Mouse (Mus musculus): ENCODE data around the gene Cul5. TPM values are rescaled to one million over a fixed set of nuclear protein-coding genes. Genes with fewer than 3 reads are reported as not detected.

Cul5 gene
- polyA plus RNA-seq, 1 experiment from 2014 or later: 51.1 TPM

DNA sequence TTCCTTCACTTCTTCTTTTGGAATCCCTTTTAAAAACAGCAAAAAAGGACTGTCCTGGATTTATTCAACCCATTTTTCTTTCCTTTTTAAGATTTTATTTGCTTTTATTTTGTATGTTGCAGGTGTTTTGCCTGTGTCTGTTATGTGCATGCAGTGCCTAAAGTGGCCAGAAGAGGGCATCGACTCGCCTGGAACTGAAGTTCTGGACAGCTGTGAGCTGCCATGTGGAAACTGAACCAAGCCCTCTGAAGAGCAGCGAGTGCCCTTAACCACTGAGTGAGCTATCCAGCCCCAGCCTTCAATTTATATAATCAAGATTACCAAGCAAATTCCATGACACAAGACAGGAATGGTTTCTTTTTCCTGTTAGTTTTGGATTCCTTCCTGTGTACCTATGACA lies 75.0 kb downstream of the Cul5 start:
- no peaks in the 10 kb centered on the region for H3K4me1 ChIP-seq (ENCODE audit: insufficient read depth)
- DNase-seq: peak; percentile 84
- ATAC-seq (ENCODE audit: insufficient read depth): peak; percentile 65
- no peaks in the 10 kb centered on the region for H3K9me3 ChIP-seq (ENCODE audit: low read depth, low read length)
- 9% methylated on average over 3 of the region's 3 CpGs for WGBS
- no peaks in the 10 kb centered on the region for H3K27me3 ChIP-seq (ENCODE audit: insufficient read depth, low read length)
- no peak overlapping the region for H3K4me3 ChIP-seq (ENCODE audit: low read depth, low read length)
- H3K4me2 ChIP-seq: no peak overlapping the region
- peak; percentile 85 for TF ChIP-seq CTCF (IDR thresholded peaks at IDR 0.05; ENCODE audit: low read depth)
- no peak overlapping the region for H3K27ac ChIP-seq (ENCODE audit: low read depth)
- no peak overlapping the region for H3K9ac ChIP-seq
- peaks cover 38% of the 10 kb centered on the region for H3K36me3 ChIP-seq (ENCODE audit: insufficient read depth)

GRCm38 (mm10) chr9:53581870-53582269 lies 87.9 kb downstream of the Cul5 start:
- Histone ChIP-seq H3K36me3 (ENCODE audit: insufficient read depth) (peaks cover 73% of the 10 kb centered on the region), H3K9me3 (ENCODE audit: low read depth, low read length) (no peaks in the 10 kb centered on the region), H3K27me3 (ENCODE audit: insufficient read depth, low read length) (no peaks in the 10 kb centered on the region), H3K9ac (no peak overlapping the region), H3K4me3 (ENCODE audit: low read depth, low read length) (no peak overlapping the region), H3K27ac (ENCODE audit: low read depth) (no peak overlapping the region), H3K4me2 (no peak overlapping the region), H3K4me1 (ENCODE audit: insufficient read depth) (no peaks in the 10 kb centered on the region)
- no peak for ATAC-seq (ENCODE audit: insufficient read depth)
- no peak for TF ChIP-seq CTCF (IDR thresholded peaks at IDR 0.05; ENCODE audit: low read depth)
- WGBS: 84% methylated on average over 4 of the region's 4 CpGs
- no peak for DNase-seq

- TF ChIP-seq CTCF (IDR thresholded peaks at IDR 0.05; ENCODE audit: low read depth): no peak
- H3K27ac ChIP-seq (ENCODE audit: low read depth): no peak overlapping the region
- WGBS: 69% methylated on average over 5 of the region's 5 CpGs
- no peaks in the 10 kb centered on the region for H3K9me3 ChIP-seq (ENCODE audit: low read depth, low read length)
- ATAC-seq (ENCODE audit: insufficient read depth) (no peak), DNase-seq (no peak)
- no peak overlapping the region for H3K4me3 ChIP-seq (ENCODE audit: low read depth, low read length)
- no peaks in the 10 kb centered on the region for H3K27me3 ChIP-seq (ENCODE audit: insufficient read depth, low read length)
- no peak overlapping the region for H3K4me2 ChIP-seq
- no peaks in the 10 kb centered on the region for H3K4me1 ChIP-seq (ENCODE audit: insufficient read depth)
- no peak overlapping the region for H3K9ac ChIP-seq
- H3K36me3 ChIP-seq (ENCODE audit: insufficient read depth): peaks cover 60% of the 10 kb centered on the region
Observed at GRCm38 (mm10) chr9:53575721-53576120, 94.1 kb downstream of the Cul5 start.

- Histone ChIP-seq H3K27ac (ENCODE audit: low read depth) (no peak overlapping the region), H3K4me3 (ENCODE audit: low read depth, low read length) (no peak overlapping the region), H3K4me2 (no peak overlapping the region), H3K36me3 (ENCODE audit: insufficient read depth) (peaks cover 63% of the 10 kb centered on the region), H3K4me1 (ENCODE audit: insufficient read depth) (no peaks in the 10 kb centered on the region), H3K9me3 (ENCODE audit: low read depth, low read length) (no peaks in the 10 kb centered on the region), H3K27me3 (ENCODE audit: insufficient read depth, low read length) (no peaks in the 10 kb centered on the region), H3K9ac (no peak overlapping the region)
- WGBS: 94% methylated on average over 7 of the region's 7 CpGs
- ATAC-seq (ENCODE audit: insufficient read depth): no peak
- no peak for DNase-seq
- no peak for TF ChIP-seq CTCF (IDR thresholded peaks at IDR 0.05; ENCODE audit: low read depth)
Observed at GRCm38 (mm10) chr9:53572516-53573307, 97.1 kb downstream of the Cul5 start.

DNA sequence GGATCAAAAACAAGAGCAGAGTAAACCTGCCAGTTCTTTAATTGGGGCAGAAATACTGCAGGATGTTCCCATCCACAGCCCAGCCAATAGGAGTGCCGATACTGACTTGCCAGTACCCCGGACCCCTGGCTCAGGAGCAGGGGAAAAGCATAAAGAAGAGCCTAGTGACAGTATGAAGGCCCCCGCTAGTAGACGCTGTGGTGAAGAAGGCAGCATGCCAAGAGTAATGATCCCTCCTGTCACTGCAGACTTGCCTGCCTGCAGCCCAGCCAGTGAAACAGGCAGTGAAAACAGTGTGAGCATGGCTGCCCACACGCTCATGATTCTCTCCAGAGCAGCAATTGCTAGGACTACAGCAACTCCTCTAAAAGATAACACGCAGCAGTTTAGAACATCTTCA lies 99.2 kb downstream of the Cul5 start:
- 91% methylated on average over 6 of the region's 6 CpGs for WGBS
- no peak overlapping the region for H3K4me2 ChIP-seq
- no peak overlapping the region for H3K4me3 ChIP-seq (ENCODE audit: low read depth, low read length)
- ATAC-seq (ENCODE audit: insufficient read depth) (no peak), DNase-seq (no peak)
- H3K4me1 ChIP-seq (ENCODE audit: insufficient read depth): no peaks in the 10 kb centered on the region
- no peak overlapping the region for H3K9ac ChIP-seq
- H3K27me3 ChIP-seq (ENCODE audit: insufficient read depth, low read length): no peaks in the 10 kb centered on the region
- no peaks in the 10 kb centered on the region for H3K9me3 ChIP-seq (ENCODE audit: low read depth, low read length)
- TF ChIP-seq CTCF (IDR thresholded peaks at IDR 0.05; ENCODE audit: low read depth): no peak
- no peak overlapping the region for H3K27ac ChIP-seq (ENCODE audit: low read depth)
- H3K36me3 ChIP-seq (ENCODE audit: insufficient read depth): peaks cover 74% of the 10 kb centered on the region

Other genes starting within 250 kb of the Cul5 start
- gene Atm, start 133.3 kb downstream of the Cul5 start, polyA plus RNA-seq (2014; fragmentation: Nextera tagmentation; extraction: Ambion mirVana): 15.0 and 16.2 TPM in 2 replicates
- gene Npat, start 133.0 kb downstream of the Cul5 start, polyA plus RNA-seq (2014; fragmentation: Nextera tagmentation; extraction: Ambion mirVana): 26.2 and 26.3 TPM in 2 replicates
- gene Acat1, start 59.6 kb downstream of the Cul5 start, polyA plus RNA-seq (2014; fragmentation: Nextera tagmentation; extraction: Ambion mirVana): 111 and 114 TPM in 2 replicates
- 0.34 and 0.38 TPM in 2 replicates for gene Rab39, start 36.2 kb upstream of the Cul5 start, polyA plus RNA-seq (2014; fragmentation: Nextera tagmentation; extraction: Ambion mirVana)
- 7.7 and 8.3 TPM in 2 replicates for gene Slc35f2, start 101.5 kb upstream of the Cul5 start, polyA plus RNA-seq (2014; fragmentation: Nextera tagmentation; extraction: Ambion mirVana)
- gene Sln, start 180.2 kb upstream of the Cul5 start, polyA plus RNA-seq (2014; fragmentation: Nextera tagmentation; extraction: Ambion mirVana): 0.13 and 7.0 TPM in 2 replicates

Data from lung, embryonic 14.5 days (tissue).